Mouse (Mus musculus) right cerebral cortex, adult 2 months (tissue): Measurements from ENCODE around the gene Tmem81.

ENCODE experiments used
- DNase-seq, 2 experiments: peaks; one replicate each; pipeline ENCODE4 v3.0.0; 2021 to 2022; ENCODE audit warnings: low spot score in 2 of 2

Tmem81 gene

DNA sequence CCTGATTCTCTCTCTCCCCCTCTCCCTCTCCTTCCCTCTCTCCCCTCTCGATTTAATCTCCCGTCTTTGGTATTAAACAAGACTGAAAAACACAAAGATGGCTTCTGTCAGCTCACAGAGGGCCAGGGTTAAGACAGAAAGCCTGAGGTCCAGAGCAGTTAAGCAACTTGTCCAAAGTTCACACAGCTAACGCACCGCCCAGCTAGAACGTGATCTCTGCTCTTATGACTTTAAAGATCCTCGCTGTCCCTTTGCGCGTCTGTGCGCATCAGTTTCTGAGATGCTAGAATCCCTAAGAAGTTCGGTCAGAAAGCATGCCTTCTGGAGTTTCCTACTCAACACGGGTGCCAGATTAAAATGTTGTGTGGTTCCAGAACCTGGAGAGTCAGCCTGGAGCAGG lies 13.7 kb downstream of the Tmem81 start:
- no peak for DNase-seq

DNA sequence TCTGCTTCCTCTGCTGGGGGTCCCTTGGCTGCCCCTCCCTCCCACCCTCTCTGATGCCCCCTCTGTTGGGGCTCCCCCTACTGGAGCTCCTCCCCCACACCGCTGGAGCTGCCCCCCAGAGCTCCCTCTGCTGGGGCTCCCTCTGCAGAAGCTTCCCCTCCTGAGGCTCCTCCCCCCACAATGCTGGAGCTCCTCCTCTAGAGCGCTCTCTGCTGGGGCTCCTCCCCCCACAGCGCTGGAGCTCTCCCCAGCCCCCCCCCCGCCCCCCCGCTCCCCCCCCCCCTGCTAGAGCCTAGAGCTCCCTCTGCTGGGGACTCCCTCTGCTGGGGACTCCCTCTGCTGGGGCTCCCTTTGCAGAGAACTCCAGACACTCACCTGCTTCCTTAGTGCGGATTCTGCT lies 14.7 kb downstream of the Tmem81 start:
- peak in 1 of 2 experiments; percentile 50 for DNase-seq

GRCm38 (mm10) chr1:132523048-132523447 lies 17.0 kb downstream of the Tmem81 start:
- DNase-seq, result no peak

- DNase-seq, result no peak
Measured at GRCm38 (mm10) chr1:132523920-132524319, 17.9 kb downstream of the Tmem81 start.

- peak; percentile 84 to 92 for DNase-seq
Measured at GRCm38 (mm10) chr1:132525832-132526231, 19.8 kb downstream of the Tmem81 start.

DNA sequence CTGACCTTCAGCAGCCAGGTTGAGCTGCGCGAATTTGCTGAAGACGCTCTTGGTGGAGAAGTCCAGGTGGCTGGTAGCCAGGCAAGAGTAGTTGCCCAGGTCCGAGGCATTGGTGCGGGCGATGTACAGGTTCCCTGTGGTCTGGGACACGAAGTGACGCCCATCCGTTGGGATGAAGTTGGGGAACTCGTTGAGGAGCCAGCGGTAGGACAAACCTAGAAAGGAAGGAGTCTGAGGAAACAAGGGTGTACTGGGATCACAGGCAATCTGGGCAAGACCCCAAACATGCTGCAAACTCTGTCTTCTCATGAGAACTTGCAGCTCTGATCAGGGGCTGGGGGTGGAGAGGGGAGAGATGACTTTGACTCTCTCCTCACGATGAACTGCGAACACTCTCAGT lies 22.0 kb downstream of the Tmem81 start:
- no peak for DNase-seq

DNA sequence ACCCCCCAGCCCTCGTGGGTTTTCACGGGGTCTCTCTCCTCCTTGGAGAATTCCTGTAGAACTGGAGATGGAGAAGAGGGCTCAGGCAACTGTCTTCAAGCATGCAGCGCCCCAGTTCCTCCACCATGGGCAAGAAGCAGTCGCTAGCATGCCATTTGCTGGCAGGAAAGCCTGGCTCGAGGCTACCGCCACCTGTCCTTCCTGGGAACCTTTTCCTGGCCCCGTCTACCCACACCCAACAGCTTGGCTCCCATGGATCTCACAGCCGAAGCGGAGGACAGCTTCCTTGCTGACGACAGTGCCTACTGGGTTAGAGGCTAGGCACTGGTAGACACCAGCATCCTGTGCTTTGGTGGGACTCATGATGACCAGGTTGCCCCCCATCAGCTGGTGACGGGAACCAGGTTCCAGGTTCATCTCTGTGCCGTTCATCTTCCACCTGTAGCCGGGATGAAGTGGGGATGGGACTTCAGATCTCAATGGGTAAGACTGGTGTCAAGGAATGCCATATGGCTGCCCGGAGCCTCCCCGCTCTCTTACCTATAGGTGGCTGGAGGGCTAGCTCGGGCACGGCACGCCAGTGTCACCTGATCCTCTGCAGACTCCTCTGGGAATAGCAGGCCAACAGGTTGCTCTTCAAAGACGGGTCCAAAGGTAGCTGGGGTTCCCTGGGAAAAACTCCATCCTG lies 22.8 kb downstream of the Tmem81 start:
- no peak for DNase-seq

DNA sequence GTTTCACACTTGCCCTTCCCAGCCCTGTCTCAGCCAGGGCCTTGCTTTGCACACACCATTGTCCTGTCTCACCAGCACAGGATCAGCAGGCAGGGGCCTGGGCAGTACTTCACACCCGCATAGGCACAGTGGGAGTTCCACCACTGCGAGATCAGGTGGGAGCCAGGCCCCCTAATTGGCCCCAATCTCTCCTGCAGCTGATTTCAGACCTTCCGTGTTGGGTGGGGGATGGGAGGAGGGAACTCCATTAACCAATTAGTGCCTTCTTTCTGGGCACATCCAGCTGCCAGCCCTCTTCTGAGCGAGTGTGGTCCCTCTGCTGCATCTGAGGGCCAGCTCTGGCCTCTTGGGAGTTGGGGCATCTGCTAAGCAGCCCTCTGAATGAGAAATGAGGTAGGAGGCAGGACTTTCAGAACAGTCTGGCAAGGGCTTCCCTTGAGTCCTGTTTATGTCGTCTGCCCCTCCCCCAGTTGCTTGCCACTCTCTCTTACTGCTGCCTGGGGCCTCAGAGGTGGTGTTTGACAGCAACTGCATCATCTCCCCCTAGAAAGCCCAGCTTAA lies 24.7 kb downstream of the Tmem81 start:
- DNase-seq, result no peak

- no peak for DNase-seq
Measured at GRCm38 (mm10) chr1:132532521-132532920, 26.5 kb downstream of the Tmem81 start.

- DNase-seq, result no peak
Measured at GRCm38 (mm10) chr1:132533840-132534239, 27.8 kb downstream of the Tmem81 start.

DNA sequence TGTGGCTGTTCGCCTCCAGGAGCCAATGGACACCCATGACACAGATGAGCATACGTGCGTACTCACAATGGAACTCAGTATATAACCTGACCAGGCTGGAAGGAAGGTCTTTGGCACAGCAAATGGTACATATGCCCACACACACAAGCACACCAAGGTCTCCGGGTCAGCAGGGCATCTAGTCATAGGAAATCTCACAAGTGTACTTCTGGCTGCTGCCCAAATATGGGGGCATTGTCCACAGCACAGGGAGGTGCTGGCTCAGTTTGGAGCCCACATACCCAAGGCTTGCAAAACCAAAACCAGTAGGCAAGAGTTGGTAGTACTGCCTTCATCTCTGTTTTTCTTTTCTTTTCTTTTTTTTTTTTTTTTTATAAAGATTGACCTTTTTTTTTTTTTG lies 29.5 kb downstream of the Tmem81 start:
- no peak for DNase-seq

DNA sequence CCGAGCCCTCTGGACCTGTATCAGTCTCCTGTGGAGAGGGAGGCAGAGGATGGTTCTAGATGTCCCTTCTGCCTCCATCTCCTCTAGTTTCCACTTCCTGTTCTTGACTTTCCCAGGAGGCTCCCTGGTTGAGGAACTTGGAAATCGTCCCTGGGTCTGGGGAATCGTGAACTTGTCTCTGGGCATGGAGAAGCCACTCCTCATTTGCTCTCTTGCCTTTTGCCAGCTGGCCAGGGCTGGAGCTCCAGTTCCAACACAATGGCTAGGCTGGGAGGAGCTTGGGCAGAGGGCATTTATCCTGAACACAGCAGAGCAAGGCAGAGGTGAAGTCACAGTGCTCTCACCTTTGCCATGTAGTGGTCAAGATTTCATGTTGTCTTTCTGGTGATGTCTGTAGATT lies 30.4 kb downstream of the Tmem81 start:
- DNase-seq, result no peak

DNA sequence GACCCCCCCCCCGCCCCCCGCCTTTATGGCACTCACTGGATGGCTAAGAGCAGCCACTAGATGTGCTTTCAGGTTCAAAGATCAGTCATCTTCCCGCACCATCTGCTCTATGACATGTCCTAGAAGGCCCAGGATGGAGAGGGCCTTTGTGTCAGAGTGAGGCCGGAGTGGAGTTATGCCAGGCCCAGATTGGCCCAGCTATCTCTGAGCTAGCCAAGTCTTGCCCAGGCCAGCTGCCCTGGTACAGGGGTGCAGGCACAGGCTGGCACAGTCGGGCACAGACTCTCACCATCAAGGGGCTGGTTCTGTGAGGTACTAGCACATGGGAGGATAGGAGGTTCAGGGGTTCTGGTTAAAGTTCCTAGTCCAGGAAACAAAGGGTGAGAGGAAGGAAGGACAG lies 31.7 kb downstream of the Tmem81 start:
- DNase-seq, result no peak

DNA sequence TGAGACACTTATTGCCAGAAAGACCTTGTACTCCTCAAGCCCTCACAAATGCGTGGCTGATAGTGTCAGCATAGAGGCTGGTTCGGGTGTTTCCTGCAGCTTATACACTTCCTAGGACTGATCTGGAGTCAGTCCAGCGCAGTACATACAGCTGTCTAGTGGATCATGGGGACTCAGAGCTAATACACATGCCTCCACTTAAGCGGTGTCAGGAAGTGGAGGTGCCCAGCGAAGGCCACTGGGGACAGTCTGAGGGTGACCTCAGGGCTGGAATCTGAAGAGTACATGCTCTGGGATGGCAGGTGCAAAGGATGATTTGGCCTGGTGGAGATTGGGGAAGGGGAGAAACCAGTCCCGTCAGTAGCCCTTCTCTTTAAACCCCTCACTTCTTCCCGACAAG lies 34.7 kb downstream of the Tmem81 start:
- no peak for DNase-seq

GRCm38 (mm10) chr1:132541171-132541823 lies 35.3 kb downstream of the Tmem81 start:
- DNase-seq, result no peak

DNA sequence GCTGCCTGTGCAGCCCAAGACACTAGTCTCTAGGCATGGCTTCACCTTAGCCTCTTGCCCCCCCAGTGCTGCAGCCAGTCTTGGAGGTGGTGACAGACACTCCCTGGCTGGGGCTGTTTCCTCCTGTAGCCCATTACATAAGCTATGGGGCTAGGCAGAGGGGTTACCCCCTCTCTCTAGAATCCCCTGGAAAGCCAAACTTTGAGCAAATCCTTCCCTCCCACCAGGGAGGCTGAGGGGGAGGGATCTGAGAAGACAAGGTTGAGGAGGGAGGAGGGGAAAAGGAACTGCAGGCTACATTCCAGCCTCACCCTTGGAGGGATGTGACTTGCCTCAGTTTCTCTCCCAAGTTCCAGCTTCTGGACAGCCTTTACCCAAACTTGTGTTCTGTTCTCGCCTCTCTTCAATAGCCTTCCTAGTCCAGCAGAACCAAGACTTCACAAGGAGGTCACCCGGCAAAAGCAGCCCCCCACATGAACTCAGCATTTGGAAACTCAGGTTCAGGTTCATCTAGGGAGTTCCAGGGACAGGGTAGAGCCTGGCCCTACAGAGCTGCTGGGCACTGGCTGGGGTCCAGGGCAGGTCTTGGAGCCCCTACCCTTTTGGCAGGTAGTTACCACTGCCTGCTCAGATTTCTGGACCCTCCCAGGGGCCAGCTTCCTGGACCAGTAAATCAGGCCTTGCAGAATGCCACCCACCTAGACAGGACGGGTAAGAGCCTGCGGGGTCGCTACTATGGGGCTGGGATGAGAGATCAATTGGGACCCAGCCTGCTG lies 36.0 kb downstream of the Tmem81 start:
- DNase-seq, result no peak

DNA sequence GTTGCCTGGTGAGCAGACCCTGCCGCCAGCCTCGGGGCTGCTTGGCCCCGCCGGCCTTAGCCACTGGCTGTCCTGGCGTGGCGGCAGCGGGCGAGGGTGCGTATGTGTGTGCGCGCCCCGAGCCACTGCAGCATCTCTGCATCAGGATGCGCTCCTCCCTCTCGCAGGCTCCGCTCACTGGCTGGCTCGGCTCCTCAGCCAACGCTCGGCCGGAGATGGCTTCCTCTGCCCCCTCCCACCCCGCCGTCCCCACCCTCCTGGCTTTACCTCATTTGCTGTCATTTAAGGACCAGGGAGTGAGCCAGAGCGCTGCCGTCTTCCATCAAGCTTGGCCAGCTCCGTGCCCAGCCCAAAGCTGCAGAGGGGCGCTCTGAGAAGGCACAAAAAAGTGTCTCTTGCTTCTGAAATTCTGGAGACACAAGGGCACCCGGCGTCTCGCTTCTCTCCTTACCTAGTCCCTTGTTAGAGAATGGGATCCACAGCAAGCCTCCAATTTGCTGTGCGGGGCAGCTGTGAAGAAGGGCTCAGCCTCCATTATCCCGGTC lies 36.8 kb downstream of the Tmem81 start, which contains the start of gene Cntn2:
Cntn2 (minus strand) TSS at position 495 of the 545 bp plus-strand sequence.
- DNase-seq, result peak; percentile 71 to 76

DNA sequence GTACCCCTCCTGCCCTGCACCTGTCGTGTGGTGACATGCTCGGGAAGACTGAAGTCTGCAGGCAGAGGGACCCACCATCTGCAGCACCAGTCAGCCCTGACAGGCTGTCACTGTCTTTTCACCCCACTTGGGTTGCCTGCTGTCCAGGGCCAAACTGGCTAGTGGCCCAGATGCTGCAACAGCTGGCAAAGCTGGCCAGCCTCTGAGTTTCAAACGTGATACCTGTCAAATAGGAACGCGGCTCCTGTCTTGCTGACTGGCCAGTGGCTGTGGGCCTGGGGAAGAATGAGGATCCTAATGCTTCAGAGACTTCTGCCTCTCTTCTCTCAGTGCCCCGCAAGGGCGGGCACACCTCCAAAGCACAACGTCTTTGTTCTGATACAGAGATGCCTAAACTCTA lies 37.8 kb downstream of the Tmem81 start:
- DNase-seq, result no peak

DNA sequence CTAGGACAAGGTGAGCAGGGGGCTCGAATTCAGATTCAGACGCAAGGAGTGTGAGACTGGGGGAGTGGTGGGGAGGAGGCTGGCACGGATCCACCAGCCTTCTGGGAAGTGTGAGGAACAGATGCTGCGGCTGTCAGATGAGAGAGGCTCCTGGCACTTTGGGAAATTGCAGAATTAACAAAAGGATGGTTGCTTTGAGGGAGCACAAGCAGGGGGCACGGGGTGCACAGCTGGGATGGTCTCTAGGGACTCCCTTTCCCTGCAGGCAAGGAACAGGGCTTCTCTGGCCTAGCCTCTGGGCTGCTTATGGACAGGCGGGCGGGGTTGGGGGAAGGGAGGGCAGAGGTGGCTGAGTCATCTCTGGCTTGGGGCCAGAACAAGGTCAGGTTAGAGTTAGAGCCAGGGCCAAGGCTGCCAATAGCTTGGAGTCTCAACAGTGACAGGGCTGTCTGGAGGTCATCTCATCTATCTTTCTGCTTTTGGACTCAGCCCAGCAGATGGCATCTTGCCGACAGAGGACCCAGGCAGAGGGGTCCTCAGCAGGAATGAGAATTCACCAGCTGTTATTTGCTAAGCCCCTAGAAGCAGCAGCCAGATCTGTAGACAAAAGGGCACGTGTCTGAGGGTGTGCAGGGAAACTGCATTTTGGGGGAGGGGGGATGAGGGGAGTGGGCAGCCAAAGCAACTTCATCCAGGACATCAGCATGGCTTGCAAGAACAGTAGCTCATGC lies 52.0 kb downstream of the Tmem81 start:
- peak in 1 of 2 experiments; percentile 41 for DNase-seq
